Mouse (Mus musculus) midbrain, embryonic 15.5 days (tissue): ENCODE measurements around the gene Tsr1. TPM values are rescaled to one million over a fixed set of nuclear protein-coding genes. Genes with fewer than 3 reads are reported as not detected.

ENCODE experiments used
- ATAC-seq: fragments of 200-750 bp; cut with Nextera tagmentation; replicated peaks from 2 replicates; pipeline ENCODE4 v1.8.0; 2017; ENCODE audit warnings: moderate TSS enrichment
- H3K27ac ChIP-seq: fragments of 300-500 bp; sonication (generic); 2 replicates; pipeline ENCODE4 v1.5.1; 2015; ENCODE audit warnings: mild to moderate bottlenecking, inconsistent platforms
- H3K27me3 ChIP-seq: fragments of 300-500 bp; sonication (generic); replicated peaks from 2 replicates; pipeline ENCODE4 v1.6.1; 2015; ENCODE audit warnings: inconsistent platforms
- H3K36me3 ChIP-seq: fragments of 300-500 bp; sonication (generic); replicated peaks from 2 replicates; pipeline ENCODE4 v1.6.1; 2015; ENCODE audit warnings: inconsistent platforms
- H3K4me1 ChIP-seq: fragments of 300-500 bp; sonication (generic); 2 replicates; pipeline ENCODE4 v1.6.1; 2015; ENCODE audit warnings: inconsistent platforms
- H3K4me2 ChIP-seq: fragments of 300-500 bp; sonication (generic); 2 replicates; pipeline ENCODE4 v1.6.1; 2015; ENCODE audit warnings: inconsistent platforms, mild to moderate bottlenecking, moderate library complexity
- H3K4me3 ChIP-seq: fragments of 300-500 bp; sonication (generic); 2 replicates; pipeline ENCODE4 v1.5.1; 2015; ENCODE audit warnings: mild to moderate bottlenecking, inconsistent platforms
- H3K9ac ChIP-seq: fragments of 300-500 bp; sonication (generic); 2 replicates; pipeline ENCODE4 v1.6.1; 2015; ENCODE audit warnings: mild to moderate bottlenecking, inconsistent platforms
- H3K9me3 ChIP-seq: fragments of 300-500 bp; sonication (generic); 2 replicates; pipeline ENCODE4 v1.6.1; 2016; ENCODE audit warnings: inconsistent platforms
- WGBS: fragments of 180-500 bp; shearing (Covaris S2); methylation state at CpG from one replicate; pipeline ENCODE4 v1.1.7; 2015; ENCODE audit warnings: mixed read lengths; 5-methylcytosine and 5-hydroxymethylcytosine counted together
- polyA plus RNA-seq: library from polyadenylated mRNA; unstranded; fragments of >200 nt; fragmentation: Nextera tagmentation; extraction: Ambion mirVana; gene quantifications from 2 replicates; pipeline ENCODE4 v1.2.1, GENCODE M21; 2015

Tsr1 gene
- polyA plus RNA-seq: 26.3 and 28.6 TPM in 2 replicates

GRCm38 (mm10) chr11:74897678-74898516 lies at the start of gene Tsr1:
Gene Tsr1 (plus strand): TSS chr11:74898071.
- ATAC-seq: peak; percentile 89
- H3K4me2 ChIP-seq: peak within 1 kb of the TSS; percentile 87
- peaks cover 13% of the 10 kb centered on the region for H3K36me3 ChIP-seq
- H3K9ac ChIP-seq: peak within 1 kb of the TSS; percentile 93
- peaks cover 32% of the 10 kb centered on the region for H3K4me1 ChIP-seq
- peak within 1 kb of the TSS; percentile 96 for H3K4me3 ChIP-seq
- no peaks in the 10 kb centered on the region for H3K27me3 ChIP-seq
- H3K9me3 ChIP-seq: no peaks in the 10 kb centered on the region
- under 1% methylated on average over 54 of the region's 54 CpGs for WGBS
- H3K27ac ChIP-seq: peak within 1 kb of the TSS; percentile 95

GRCm38 (mm10) chr11:74850998-74851661 lies 46.7 kb upstream of the Tsr1 start:
- Histone ChIP-seq H3K36me3 (peaks cover 23% of the 10 kb centered on the region; the same call in 1 of the 2 replicates), H3K4me3 (no peak overlapping the region), H3K27ac (no peak overlapping the region), H3K27me3 (no peaks in the 10 kb centered on the region), H3K9me3 (no peaks in the 10 kb centered on the region), H3K4me2 (no peak overlapping the region), H3K4me1 (peaks cover 5% of the 10 kb centered on the region), H3K9ac (no peak overlapping the region)
- 83% methylated on average over 14 of the region's 14 CpGs for WGBS
- no peak for ATAC-seq

- no peaks in the 10 kb centered on the region for H3K4me1 ChIP-seq
- H3K9me3 ChIP-seq: no peaks in the 10 kb centered on the region
- H3K36me3 ChIP-seq: peaks cover 21% of the 10 kb centered on the region; the same call in 1 of the 2 replicates
- no peak overlapping the region for H3K4me2 ChIP-seq
- no peak overlapping the region for H3K4me3 ChIP-seq
- WGBS: 88% methylated on average over 9 of the region's 9 CpGs
- H3K27ac ChIP-seq: no peak overlapping the region
- H3K27me3 ChIP-seq: no peaks in the 10 kb centered on the region
- no peak overlapping the region for H3K9ac ChIP-seq
- no peak for ATAC-seq
These were observed 40.1 kb upstream of the Tsr1 start for GRCm38 (mm10) chr11:74857756-74858155.

- H3K36me3 ChIP-seq: peaks cover 19% of the 10 kb centered on the region; the same call in 1 of the 2 replicates
- WGBS: 88% methylated on average over 5 of the region's 5 CpGs
- no peaks in the 10 kb centered on the region for H3K9me3 ChIP-seq
These were observed 35.7 kb upstream of the Tsr1 start for GRCm38 (mm10) chr11:74862129-74862528.

GRCm38 (mm10) chr11:74863471-74863870 lies 34.4 kb upstream of the Tsr1 start:
- no peak overlapping the region; the same call in 1 of the 2 replicates for H3K9ac ChIP-seq
- no peaks in the 10 kb centered on the region for H3K4me1 ChIP-seq
- no peak overlapping the region for H3K4me3 ChIP-seq
- no peaks in the 10 kb centered on the region for H3K27me3 ChIP-seq
- peaks cover 21% of the 10 kb centered on the region for H3K36me3 ChIP-seq
- no peak overlapping the region for H3K4me2 ChIP-seq
- H3K9me3 ChIP-seq: no peaks in the 10 kb centered on the region
- 27% methylated on average over 11 of the region's 11 CpGs for WGBS
- no peak for ATAC-seq
- H3K27ac ChIP-seq: no peak overlapping the region

More at GRCm38 (mm10) chr11:74862129-74862528, 35.7 kb upstream of the Tsr1 start:
- ATAC-seq: no peak
- H3K4me2 ChIP-seq: no peak overlapping the region
- H3K27ac ChIP-seq: no peak overlapping the region
- H3K4me3 ChIP-seq: no peak overlapping the region
- H3K9ac ChIP-seq: no peak overlapping the region
- H3K27me3 ChIP-seq: no peaks in the 10 kb centered on the region
- H3K4me1 ChIP-seq: no peaks in the 10 kb centered on the region

- Histone ChIP-seq H3K4me3 (no peak overlapping the region), H3K36me3 (peaks cover 18% of the 10 kb centered on the region), H3K27me3 (no peaks in the 10 kb centered on the region), H3K4me2 (no peak overlapping the region), H3K27ac (no peak overlapping the region), H3K9me3 (no peaks in the 10 kb centered on the region), H3K9ac (no peak overlapping the region), H3K4me1 (peaks cover 6% of the 10 kb centered on the region)
- WGBS: 90% methylated on average over 9 of the region's 9 CpGs
- no peak for ATAC-seq
These were observed 33.5 kb upstream of the Tsr1 start for GRCm38 (mm10) chr11:74864421-74864820.

- Histone ChIP-seq H3K9me3 (no peaks in the 10 kb centered on the region), H3K4me2 (no peak overlapping the region), H3K27me3 (no peaks in the 10 kb centered on the region), H3K9ac (no peak overlapping the region), H3K4me3 (no peak overlapping the region), H3K36me3 (peaks cover 18% of the 10 kb centered on the region), H3K4me1 (peaks cover 14% of the 10 kb centered on the region), H3K27ac (no peak overlapping the region)
- 84% methylated on average over 9 of the region's 9 CpGs for WGBS
- no peak for ATAC-seq
These were observed 32.6 kb upstream of the Tsr1 start for GRCm38 (mm10) chr11:74865252-74865651.

GRCm38 (mm10) chr11:74866640-74867039 lies 31.2 kb upstream of the Tsr1 start:
- H3K4me2 ChIP-seq: no peak overlapping the region
- no peak overlapping the region for H3K4me3 ChIP-seq
- no peaks in the 10 kb centered on the region for H3K9me3 ChIP-seq
- H3K27me3 ChIP-seq: no peaks in the 10 kb centered on the region
- H3K4me1 ChIP-seq: peaks cover 27% of the 10 kb centered on the region
- 83% methylated on average over 4 of the region's 4 CpGs for WGBS
- H3K27ac ChIP-seq: no peak overlapping the region
- ATAC-seq: no peak
- peaks cover 18% of the 10 kb centered on the region for H3K36me3 ChIP-seq
- no peak overlapping the region for H3K9ac ChIP-seq

DNA sequence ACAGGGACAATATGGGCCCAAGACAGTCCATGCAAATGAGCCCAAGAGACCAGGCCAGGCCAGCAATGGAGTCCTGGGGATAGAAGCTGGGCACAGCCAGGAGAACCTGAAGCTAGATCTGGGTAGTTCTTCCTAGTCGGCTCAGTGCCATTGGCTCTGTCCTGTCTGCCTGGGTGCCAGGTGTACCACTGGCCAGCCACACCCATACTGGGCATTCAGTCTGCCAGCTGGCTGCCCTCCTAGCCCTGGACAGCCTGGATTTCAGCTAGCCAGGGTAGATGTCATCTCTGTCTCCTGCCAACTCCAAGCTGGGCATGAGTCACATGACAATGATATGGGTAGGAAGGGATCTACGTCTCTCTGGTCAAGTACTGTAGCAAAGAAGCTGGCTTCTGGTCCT lies 30.7 kb upstream of the Tsr1 start:
- Histone ChIP-seq H3K4me2 (no peak overlapping the region), H3K4me3 (no peak overlapping the region), H3K9me3 (no peaks in the 10 kb centered on the region), H3K4me1 (peaks cover 31% of the 10 kb centered on the region), H3K36me3 (peaks cover 18% of the 10 kb centered on the region), H3K9ac (no peak overlapping the region), H3K27ac (no peak overlapping the region), H3K27me3 (no peaks in the 10 kb centered on the region)
- 90% methylated on average over 2 of the region's 2 CpGs for WGBS
- ATAC-seq: no peak

DNA sequence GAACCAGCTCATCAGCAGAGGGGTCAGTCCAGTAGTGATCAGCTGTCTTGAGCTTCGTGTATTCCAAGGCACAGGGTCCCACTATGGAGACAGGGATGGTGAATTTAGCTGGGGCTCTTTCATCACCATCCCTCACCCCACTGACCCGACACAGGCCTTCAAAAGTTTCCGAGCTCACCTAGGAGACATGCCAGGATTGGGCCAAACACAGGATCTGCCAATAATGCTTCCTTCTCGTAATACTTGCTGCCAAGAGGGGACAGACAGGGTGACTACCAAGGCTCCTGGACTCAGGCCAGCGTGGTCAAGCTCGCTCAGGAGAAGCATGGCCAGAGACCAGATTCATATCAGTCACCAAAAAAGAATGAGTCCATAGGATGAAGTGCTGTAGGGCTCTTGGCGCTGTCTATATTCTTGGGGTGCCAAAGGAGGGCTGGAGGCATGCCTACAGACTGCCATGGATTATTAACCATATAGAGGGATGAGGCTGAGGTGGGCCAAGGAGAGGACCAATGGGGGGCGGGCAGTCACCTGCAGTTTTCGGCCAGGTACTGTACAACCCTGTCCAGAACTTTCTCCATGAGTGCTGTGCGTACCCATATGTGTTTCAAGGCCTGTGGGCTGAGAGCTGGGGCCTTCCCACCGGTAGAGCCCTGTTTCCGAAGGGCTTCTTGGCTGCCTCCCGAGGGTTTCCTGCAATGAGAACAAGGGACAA lies 29.7 kb upstream of the Tsr1 start:
- 87% methylated on average over 13 of the region's 13 CpGs for WGBS
- Histone ChIP-seq H3K4me3 (no peak overlapping the region), H3K36me3 (peaks cover 18% of the 10 kb centered on the region), H3K27ac (peak overlapping the region; percentile 80; the same call in 1 of the 2 replicates), H3K4me1 (peaks cover 31% of the 10 kb centered on the region), H3K4me2 (no peak overlapping the region), H3K9me3 (no peaks in the 10 kb centered on the region), H3K27me3 (no peaks in the 10 kb centered on the region), H3K9ac (no peak overlapping the region)
- ATAC-seq: no peak

- no peak overlapping the region for H3K4me3 ChIP-seq
- WGBS: 64% methylated on average over 6 of the region's 6 CpGs
- H3K9ac ChIP-seq: no peak overlapping the region
- peak; percentile 82 for ATAC-seq
- peaks cover 13% of the 10 kb centered on the region for H3K36me3 ChIP-seq
- H3K9me3 ChIP-seq: no peaks in the 10 kb centered on the region
- 0 out of 2 replicates have a peak overlapping the region, but pooled peaks have one; percentile 0 for H3K4me2 ChIP-seq
- H3K27me3 ChIP-seq: no peaks in the 10 kb centered on the region
- H3K27ac ChIP-seq: peak overlapping the region; percentile 80
- H3K4me1 ChIP-seq: peaks cover 31% of the 10 kb centered on the region
These were observed 28.3 kb upstream of the Tsr1 start for GRCm38 (mm10) chr11:74869603-74870002.

DNA sequence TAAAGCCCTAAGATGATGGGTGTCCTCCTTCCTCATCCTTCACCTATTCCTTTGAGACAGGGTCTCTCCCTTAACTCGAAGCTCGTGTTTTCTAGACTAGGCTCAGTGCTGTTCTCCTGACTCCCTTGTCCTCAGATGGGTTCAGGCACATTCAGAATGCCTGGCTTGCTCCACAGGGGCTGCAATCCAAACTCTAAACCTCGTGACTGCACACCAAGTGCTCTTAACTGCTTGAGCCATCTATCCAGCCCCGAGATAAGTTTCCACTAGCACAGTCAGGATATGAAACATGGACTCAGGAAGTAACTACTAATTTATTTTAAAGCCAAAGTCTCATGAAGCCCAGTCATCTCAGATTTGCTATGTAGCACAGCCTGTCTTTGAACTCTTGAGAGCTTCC lies 27.3 kb upstream of the Tsr1 start:
- WGBS: 78% methylated on average over 4 of the region's 4 CpGs
- Histone ChIP-seq H3K27ac (peak overlapping the region; percentile 80), H3K4me2 (no peak overlapping the region), H3K36me3 (peaks cover 6% of the 10 kb centered on the region), H3K4me3 (no peak overlapping the region), H3K9ac (no peak overlapping the region), H3K4me1 (peaks cover 31% of the 10 kb centered on the region), H3K27me3 (no peaks in the 10 kb centered on the region), H3K9me3 (no peaks in the 10 kb centered on the region)
- ATAC-seq: no peak
